Comparison of ENCODE assay signal across 8 mouse cellular contexts in genomic region chr2:119321771-119322586, GRCm38 (mm10). TPM values are rescaled to one million over a fixed set of nuclear protein-coding genes. Genes with fewer than 3 reads are reported as not detected.
DNase-seq lines count a peak whose midpoint lies in the region; ATAC-seq and TF ChIP-seq lines count a peak whose summit lies in the region.

No protein-coding gene starts in this region.

- H3K27ac ChIP-seq in bone marrow macrophage, adult 2 months (ENCODE audit: insufficient read depth, low read depth, low read length), result no peak overlapping the region
- H3K27ac ChIP-seq in hindbrain, embryonic 12.5 days, result peak overlapping the region; percentile 46; the same call in 1 of the 2 replicates
- H3K27ac ChIP-seq in midbrain, embryonic 12.5 days (replicated peaks), result peak overlapping the region; percentile 75

- 0 out of 2 replicates have a peak, but pooled peaks have one; percentile 2 for ATAC-seq in hindbrain, embryonic 12.5 days (ENCODE audit: low FRiP score)
- ATAC-seq in midbrain, embryonic 12.5 days (ENCODE audit: low FRiP score, low read depth), result no peak; the same call in none of the 2 replicates

- H3K4me1 ChIP-seq in bone marrow macrophage, adult 2 months (ENCODE audit: control insufficient read depth, insufficient read depth, low read length), result peaks cover 24% of the 10 kb centered on the region
- H3K4me1 ChIP-seq in hindbrain, embryonic 12.5 days, result peaks cover 53% of the 10 kb centered on the region
- peaks cover 57% of the 10 kb centered on the region for H3K4me1 ChIP-seq in midbrain, embryonic 12.5 days

- H3K27me3 ChIP-seq in hindbrain, embryonic 12.5 days, result peaks cover 96% of the 10 kb centered on the region
- H3K27me3 ChIP-seq in midbrain, embryonic 12.5 days, result peaks cover 99% of the 10 kb centered on the region

- WGBS in hindbrain, embryonic 12.5 days, result 2% methylated on average over 47 of the region's 48 CpGs
- 2% methylated on average over 44 of the region's 48 CpGs for WGBS in midbrain, embryonic 12.5 days

- H3K9ac ChIP-seq in hindbrain, embryonic 12.5 days, result peak overlapping the region; percentile 35
- H3K9ac ChIP-seq in midbrain, embryonic 12.5 days (replicated peaks), result no peak overlapping the region

- no peak for TF ChIP-seq CTCF in bone marrow macrophage, adult 2 months (IDR thresholded peaks at IDR 0.05; ENCODE audit: low read depth, low read length)

- DNase-seq in heart, adult 11 months, result peak; percentile 89
- no peak for DNase-seq in heart, adult 8-10 months (ENCODE audit: low spot score)
- no peak for DNase-seq in layer of hippocampus, postnatal 25 days (ENCODE audit: extremely low spot score in 1 of 2, low spot score in 1 of 2)
- DNase-seq in spleen, postnatal 4 days (ENCODE audit: low spot score in 2 of 2), result no peak
- no peak for DNase-seq in cerebellum, postnatal 25 days

- TF ChIP-seq POLR2A in bone marrow macrophage, adult 2 months (IDR thresholded peaks at IDR 0.05; ENCODE audit: borderline replicate concordance, low read depth, low read length), result no peak

- no peaks in the 10 kb centered on the region for H3K36me3 ChIP-seq in hindbrain, embryonic 12.5 days
- H3K36me3 ChIP-seq in midbrain, embryonic 12.5 days, result no peaks in the 10 kb centered on the region

- no peaks in the 10 kb centered on the region for H3K9me3 ChIP-seq in hindbrain, embryonic 12.5 days (replicated peaks)
- no peaks in the 10 kb centered on the region for H3K9me3 ChIP-seq in midbrain, embryonic 12.5 days

- H3K4me3 ChIP-seq in bone marrow macrophage, adult 2 months (ENCODE audit: insufficient read depth, low read length), result peak overlapping the region; percentile 14
- H3K4me3 ChIP-seq in hindbrain, embryonic 12.5 days, result peak overlapping the region; percentile 30
- H3K4me3 ChIP-seq in midbrain, embryonic 12.5 days, result peak overlapping the region; percentile 35

- peak overlapping the region; percentile 57 for H3K4me2 ChIP-seq in hindbrain, embryonic 12.5 days (replicated peaks)
- peak overlapping the region; percentile 62 for H3K4me2 ChIP-seq in midbrain, embryonic 12.5 days (replicated peaks)

RNA-seq across cellular contexts. Expression of gene Dll4, which starts 3.6 kb away (rescaled TPM):
- 10 to 100 TPM; 12.1 to 18.7 (median 18.6) TPM for total RNA-seq in heart, adult 8-10 months (2022)
- not detected in 2 replicates for polyA plus RNA-seq in bone marrow macrophage, adult 2 months (2012; ENCODE audit: insufficient read depth, insufficient read length, missing spikeins)
- polyA plus RNA-seq in hindbrain, embryonic 12.5 days (2016; fragmentation: Nextera tagmentation; extraction: Ambion mirVana), result 5.6 TPM in 2 replicates
- 4.4 and 5.0 TPM in 2 replicates for polyA plus RNA-seq in midbrain, embryonic 12.5 days (2016; fragmentation: Nextera tagmentation; extraction: Ambion mirVana)
- total RNA-seq in layer of hippocampus, postnatal 25 days (2021), result 1 to 10 TPM; 3.0 to 5.2 TPM

RNA-seq across cellular contexts. Expression of gene Chac1, which starts 29.1 kb away (rescaled TPM):
- total RNA-seq in heart, adult 8-10 months (2022), result 10 to 100 TPM in 1 of 4 experiments, 1 to 10 TPM in 3; 2.8 to 15.4 (median 5.2) TPM
- 0.44 TPM in 1 of 2 replicates, not detected in the other for polyA plus RNA-seq in bone marrow macrophage, adult 2 months (2012; ENCODE audit: insufficient read depth, insufficient read length, missing spikeins)
- polyA plus RNA-seq in hindbrain, embryonic 12.5 days (2016; fragmentation: Nextera tagmentation; extraction: Ambion mirVana), result 1.9 and 2.4 TPM in 2 replicates
- 0.88 and 1.1 TPM in 2 replicates for polyA plus RNA-seq in midbrain, embryonic 12.5 days (2016; fragmentation: Nextera tagmentation; extraction: Ambion mirVana)
- 1 to 10 TPM; 6.4 to 7.1 TPM for total RNA-seq in layer of hippocampus, postnatal 25 days (2021)

RNA-seq across cellular contexts. Expression of gene Vps18, which starts 33.4 kb away (rescaled TPM):
- total RNA-seq in heart, adult 8-10 months (2022), result 10 to 100 TPM; 12.5 to 14.0 (median 13.6) TPM
- 33.6 and 34.1 TPM in 2 replicates for polyA plus RNA-seq in bone marrow macrophage, adult 2 months (2012; ENCODE audit: insufficient read depth, insufficient read length, missing spikeins)
- polyA plus RNA-seq in hindbrain, embryonic 12.5 days (2016; fragmentation: Nextera tagmentation; extraction: Ambion mirVana), result 28.2 and 28.3 TPM in 2 replicates
- 25.9 and 26.9 TPM in 2 replicates for polyA plus RNA-seq in midbrain, embryonic 12.5 days (2016; fragmentation: Nextera tagmentation; extraction: Ambion mirVana)
- 10 to 100 TPM; 37.5 to 43.9 TPM for total RNA-seq in layer of hippocampus, postnatal 25 days (2021)

RNA-seq across cellular contexts. Expression of gene Rhov, which starts 50.9 kb away (rescaled TPM):
- not detected for total RNA-seq in heart, adult 8-10 months (2022)
- polyA plus RNA-seq in bone marrow macrophage, adult 2 months (2012; ENCODE audit: insufficient read depth, insufficient read length, missing spikeins), result 2.2 and 2.7 TPM in 2 replicates
- 5.8 and 8.2 TPM in 2 replicates for polyA plus RNA-seq in hindbrain, embryonic 12.5 days (2016; fragmentation: Nextera tagmentation; extraction: Ambion mirVana)
- polyA plus RNA-seq in midbrain, embryonic 12.5 days (2016; fragmentation: Nextera tagmentation; extraction: Ambion mirVana), result 3.9 and 4.7 TPM in 2 replicates
- total RNA-seq in layer of hippocampus, postnatal 25 days (2021), result 1 to 10 TPM; 6.3 to 6.9 TPM
